Mouse (Mus musculus) intestine, embryonic 14.5 days (tissue): ENCODE data around the gene Simc1. TPM values are rescaled to one million over a fixed set of nuclear protein-coding genes. Genes with fewer than 3 reads are reported as not detected.

Source experiments
- ATAC-seq: fragments of 200-750 bp; cut with Nextera tagmentation; replicated peaks from 2 replicates; pipeline ENCODE4 v1.8.0; 2017; ENCODE audit warnings: low read depth, moderate number of reproducible peaks, moderate TSS enrichment, moderate library complexity; ENCODE audit not compliant: low FRiP score, low TSS enrichment
- DNase-seq: peaks from one replicate; pipeline ENCODE4 v3.0.0-alpha.2; 2018; ENCODE audit warnings: low spot score
- H3K27ac ChIP-seq: fragments of 300-500 bp; sonication (generic); 2 replicates; pipeline ENCODE4 v1.5.1; 2014; ENCODE audit warnings: low read depth, mild to moderate bottlenecking, control low read depth
- H3K27me3 ChIP-seq: fragments of 300-500 bp; sonication (generic); replicated peaks from 2 replicates; pipeline ENCODE4 v1.6.1; 2014; ENCODE audit warnings: low read length, control low read depth; ENCODE audit not compliant: control insufficient read depth, insufficient read depth
- H3K36me3 ChIP-seq: fragments of 300-500 bp; sonication (generic); 2 replicates; pipeline ENCODE4 v1.6.1; 2014; ENCODE audit warnings: low read length, control low read depth; ENCODE audit not compliant: control insufficient read depth, insufficient read depth
- H3K4me1 ChIP-seq: fragments of 300-500 bp; sonication (generic); replicated peaks from 2 replicates; pipeline ENCODE4 v1.6.1; 2014; ENCODE audit warnings: low read length, control low read depth, mixed read lengths; ENCODE audit not compliant: control insufficient read depth, insufficient read depth
- H3K4me2 ChIP-seq: fragments of 300-500 bp; sonication (generic); 2 replicates; pipeline ENCODE4 v1.6.1; 2014; ENCODE audit warnings: low read length
- H3K4me3 ChIP-seq: fragments of 300-500 bp; sonication (generic); 2 replicates; pipeline ENCODE4 v1.5.1; 2014; ENCODE audit warnings: low read depth, low read length, control low read depth, mixed read lengths
- H3K9ac ChIP-seq: fragments of 300-500 bp; sonication (generic); 2 replicates; pipeline ENCODE4 v1.6.1; 2014; ENCODE audit warnings: mild to moderate bottlenecking, low read length
- H3K9me3 ChIP-seq: fragments of 300-500 bp; sonication (generic); 2 replicates; pipeline ENCODE4 v1.6.1; 2016; ENCODE audit warnings: low read length, control low read depth; ENCODE audit not compliant: control insufficient read depth
- WGBS: fragments of 180-500 bp; shearing (Covaris S2); extraction: QIAGEN DNeasy Blood & Tissue Kit; methylation state at CpG from one replicate; pipeline ENCODE4 v1.1.7; 2014; 5-methylcytosine and 5-hydroxymethylcytosine counted together
- polyA plus RNA-seq: library from polyadenylated mRNA; unstranded; fragments of >200 nt; fragmentation: Nextera tagmentation; extraction: Ambion mirVana; gene quantifications from 2 replicates; pipeline ENCODE4 v1.2.1, GENCODE M21; 2014

The Simc1 gene
- polyA plus RNA-seq, 1 experiment from 2014 or later: 12.3 TPM

DNA sequence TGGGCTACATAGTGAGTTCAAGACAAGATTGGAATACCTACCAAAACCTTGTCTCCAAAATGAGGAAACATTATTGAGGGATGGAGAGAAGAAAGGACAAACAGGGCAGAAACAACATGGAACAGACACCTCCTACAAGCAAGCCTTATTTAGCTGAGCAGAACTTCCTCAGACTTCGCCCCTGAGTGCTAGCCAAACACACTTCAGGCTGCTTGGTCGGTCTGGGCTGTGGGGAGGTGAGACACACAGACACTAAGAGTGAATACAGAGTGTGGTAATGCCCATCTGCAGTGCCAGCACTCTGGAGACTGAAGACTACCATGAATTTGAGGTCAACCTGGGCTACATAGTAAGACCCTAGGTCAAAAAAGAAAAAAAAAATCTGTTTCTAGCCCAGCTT is 56.1 kb downstream of the Simc1 start:
- 91% methylated on average over 2 of the region's 2 CpGs for WGBS

DNA sequence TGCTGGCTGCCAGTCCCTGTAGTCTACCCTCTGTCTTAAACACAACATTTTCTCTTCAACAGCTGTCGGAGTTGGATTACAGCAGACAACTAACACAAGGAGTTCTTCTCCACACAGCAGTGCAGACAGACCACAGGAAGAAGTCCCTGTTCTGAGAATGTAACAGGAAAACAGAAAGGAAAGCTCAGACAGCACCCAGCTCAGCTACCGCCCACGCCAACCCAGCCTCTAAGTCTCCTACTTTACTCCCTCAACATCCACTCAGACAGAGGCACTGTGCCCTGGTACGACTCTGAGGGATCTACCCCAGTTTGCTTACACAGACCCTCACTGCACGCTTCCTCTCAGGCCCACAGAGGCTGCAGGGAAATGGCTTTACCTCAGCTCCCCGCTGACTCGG is 57.0 kb downstream of the Simc1 start:
- 94% methylated on average over 7 of the region's 7 CpGs for WGBS
- no peak overlapping the region for H3K9ac ChIP-seq
- H3K27me3 ChIP-seq: no peaks in the 10 kb centered on the region
- H3K4me1 ChIP-seq: peaks cover 8% of the 10 kb centered on the region
- H3K4me3 ChIP-seq: no peak overlapping the region
- no peaks in the 10 kb centered on the region for H3K9me3 ChIP-seq
- no peak for DNase-seq
- no peak overlapping the region for H3K27ac ChIP-seq
- ATAC-seq: no peak
- H3K4me2 ChIP-seq: no peak overlapping the region
- peaks cover 76% of the 10 kb centered on the region for H3K36me3 ChIP-seq

More for the DNA sequence above, 56.1 kb downstream of the Simc1 start:
- ATAC-seq: no peak
- no peak overlapping the region for H3K4me2 ChIP-seq
- no peak overlapping the region for H3K4me3 ChIP-seq
- H3K9me3 ChIP-seq: no peaks in the 10 kb centered on the region
- no peak overlapping the region for H3K9ac ChIP-seq
- H3K27me3 ChIP-seq: no peaks in the 10 kb centered on the region
- H3K27ac ChIP-seq: no peak overlapping the region
- peaks cover 81% of the 10 kb centered on the region for H3K36me3 ChIP-seq
- peaks cover 8% of the 10 kb centered on the region for H3K4me1 ChIP-seq
- DNase-seq: no peak

DNA sequence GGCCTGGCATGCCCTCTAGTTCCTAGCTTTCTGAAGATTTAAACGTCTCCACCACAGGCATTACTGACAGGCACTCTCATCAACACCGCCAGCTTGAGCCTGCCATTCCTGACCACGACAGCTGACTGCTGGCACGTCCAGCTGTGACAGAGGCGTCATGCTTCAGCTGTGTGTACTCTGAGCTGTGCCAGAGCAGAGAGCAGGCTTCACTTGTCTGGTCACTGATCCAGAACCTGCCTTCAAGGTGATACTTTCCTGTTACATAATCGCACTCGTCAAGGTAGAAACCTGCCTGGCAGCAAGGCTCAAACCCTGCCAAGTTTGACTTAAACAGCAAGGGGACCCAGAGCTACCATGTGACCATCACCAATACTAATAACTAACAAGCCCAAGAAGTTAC is 59.0 kb downstream of the Simc1 start:
- H3K36me3 ChIP-seq: peaks cover 58% of the 10 kb centered on the region
- no peaks in the 10 kb centered on the region for H3K9me3 ChIP-seq
- ATAC-seq: no peak
- 88% methylated on average over 7 of the region's 7 CpGs for WGBS
- peaks cover 8% of the 10 kb centered on the region for H3K4me1 ChIP-seq
- no peak overlapping the region for H3K4me3 ChIP-seq
- no peak overlapping the region for H3K4me2 ChIP-seq
- H3K27ac ChIP-seq: no peak overlapping the region
- no peaks in the 10 kb centered on the region for H3K27me3 ChIP-seq
- no peak overlapping the region for H3K9ac ChIP-seq
- no peak for DNase-seq

DNA sequence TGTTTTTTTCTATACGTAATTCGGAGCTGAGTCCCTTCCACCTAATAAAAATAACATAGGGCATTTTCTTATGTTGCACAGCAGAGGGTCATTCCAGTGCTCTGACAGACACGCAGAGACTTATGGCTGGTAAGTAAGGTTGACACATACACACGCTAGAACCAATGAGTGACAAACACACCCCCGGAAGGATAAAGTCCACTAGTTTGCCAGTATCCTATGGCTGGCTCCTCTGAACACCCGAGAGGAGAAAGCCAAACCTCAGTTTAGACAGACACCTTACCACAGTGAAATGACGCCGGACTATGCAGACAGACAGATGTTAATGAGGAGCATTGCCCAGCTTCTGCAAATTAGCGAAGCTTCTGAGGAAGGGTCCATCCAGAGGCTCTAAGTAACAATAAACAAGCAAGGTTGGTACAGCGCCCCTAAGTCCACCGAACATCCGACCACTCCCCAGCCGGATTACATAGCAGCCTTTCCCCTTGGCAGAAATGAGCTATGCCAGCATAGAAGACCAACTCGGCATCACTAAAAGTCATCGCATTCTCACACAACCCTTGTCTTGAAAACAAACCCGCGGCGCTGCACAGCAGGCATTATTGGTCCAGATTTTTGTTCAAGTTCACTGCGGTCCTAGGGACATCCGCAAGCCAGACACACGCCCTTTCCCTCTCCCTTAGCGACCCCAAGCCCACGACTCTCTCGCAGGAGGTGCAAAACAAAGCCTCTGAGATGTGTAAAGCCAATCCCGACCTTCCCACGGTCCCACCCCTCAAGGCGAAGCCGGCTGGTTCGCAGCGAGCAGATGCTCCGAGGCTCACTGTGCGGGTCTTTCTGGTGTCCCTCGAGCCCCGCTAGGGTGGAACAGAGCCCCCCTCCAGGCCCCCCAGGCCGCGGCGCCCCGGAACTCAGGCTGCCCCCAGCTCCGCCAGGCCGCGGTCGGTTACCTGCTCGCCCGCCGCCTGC is 60.9 kb downstream of the Simc1 start:
- peak overlapping the region; percentile 43; the same call in 1 of the 2 replicates for H3K27ac ChIP-seq
- no peaks in the 10 kb centered on the region for H3K27me3 ChIP-seq
- ATAC-seq (peak; percentile 61), DNase-seq (peak; percentile 61)
- peaks cover 8% of the 10 kb centered on the region for H3K4me1 ChIP-seq
- WGBS: 10% methylated on average over 45 of the region's 45 CpGs
- peak overlapping the region; percentile 97 for H3K9ac ChIP-seq
- peak overlapping the region; percentile 97 for H3K4me3 ChIP-seq
- H3K9me3 ChIP-seq: no peaks in the 10 kb centered on the region
- peak overlapping the region; percentile 90 for H3K4me2 ChIP-seq
- peaks cover 38% of the 10 kb centered on the region for H3K36me3 ChIP-seq

DNA sequence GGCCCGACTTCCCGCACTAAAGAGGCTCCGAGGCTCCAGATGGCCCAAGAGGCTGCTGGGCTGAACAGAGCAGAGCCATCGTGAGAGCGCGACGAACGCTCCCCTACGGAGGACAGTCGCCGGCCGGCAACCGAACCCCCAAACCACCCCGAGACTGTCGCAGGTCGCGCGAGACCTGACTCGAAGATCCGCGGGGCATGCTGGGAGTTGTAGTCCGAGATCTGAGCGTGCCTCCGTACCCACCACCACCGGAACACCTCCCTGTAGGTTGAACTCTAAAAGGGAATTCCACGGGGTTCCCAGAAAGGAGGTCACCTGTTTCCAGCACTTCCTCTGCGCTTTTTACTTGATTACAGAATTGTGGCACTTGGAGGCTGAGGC is 61.6 kb downstream of the Simc1 start, which contains the start of gene 4833439L19Rik:
TSS of gene 4833439L19Rik (minus strand) at position 235 of the 381 bp plus-strand sequence.
- no peaks in the 10 kb centered on the region for H3K9me3 ChIP-seq
- peak within 1 kb of the TSS; percentile 43; the same call in 1 of the 2 replicates for H3K27ac ChIP-seq
- H3K4me3 ChIP-seq: peak within 1 kb of the TSS; percentile 97
- H3K36me3 ChIP-seq: peaks cover 32% of the 10 kb centered on the region
- ATAC-seq (peak; percentile 95), DNase-seq (peak; percentile 97)
- H3K4me1 ChIP-seq: peaks cover 8% of the 10 kb centered on the region
- peak within 1 kb of the TSS; percentile 97 for H3K9ac ChIP-seq
- peak within 1 kb of the TSS; percentile 90 for H3K4me2 ChIP-seq
- WGBS: 0% methylated on average over 27 of the region's 27 CpGs
- H3K27me3 ChIP-seq: no peaks in the 10 kb centered on the region

DNA sequence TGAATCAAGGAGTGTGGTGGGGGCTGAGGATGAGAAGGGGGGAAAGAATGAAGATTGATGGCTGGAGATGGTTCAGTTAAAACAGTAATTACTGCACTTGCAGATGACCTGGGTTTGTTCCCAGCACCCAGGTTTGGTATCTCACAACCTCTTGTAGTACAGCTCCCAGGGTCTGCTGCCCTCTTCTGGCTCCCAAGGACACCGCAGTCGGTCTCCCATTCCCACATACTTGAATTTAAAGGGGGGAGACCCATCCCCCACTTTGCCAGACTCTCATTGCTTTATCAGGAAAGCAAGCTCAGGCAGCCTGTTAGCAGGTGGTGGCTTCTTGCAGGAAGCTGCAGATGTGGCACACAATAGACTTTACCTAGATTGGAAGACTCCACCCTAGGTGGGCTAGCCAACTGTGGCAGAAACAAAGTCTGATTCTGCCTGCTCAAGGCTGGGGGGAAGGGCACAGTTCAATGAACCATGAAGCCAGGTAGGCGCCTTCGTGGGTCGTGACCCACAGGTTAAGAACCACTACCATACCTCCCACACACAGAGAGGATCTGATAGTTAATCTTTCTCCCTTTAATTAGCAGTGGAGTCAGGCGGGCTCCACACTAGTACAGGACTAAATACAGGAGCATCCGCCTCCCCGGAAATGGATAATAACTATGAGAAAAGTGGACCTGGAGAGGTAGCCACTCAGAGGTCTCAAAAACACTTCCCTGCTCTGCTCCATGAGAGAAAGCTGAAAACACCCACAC is 62.2 kb downstream of the Simc1 start:
- ATAC-seq (peak; percentile 34; the same call in 1 of the 2 replicates), DNase-seq (peak; percentile 73)
- H3K9ac ChIP-seq: no peak overlapping the region; the same call in 1 of the 2 replicates
- peak overlapping the region; percentile 36; the same call in 1 of the 2 replicates for H3K27ac ChIP-seq
- no peaks in the 10 kb centered on the region for H3K9me3 ChIP-seq
- H3K4me2 ChIP-seq: peak overlapping the region; percentile 90
- peaks cover 26% of the 10 kb centered on the region for H3K36me3 ChIP-seq
- 53% methylated on average over 8 of the region's 8 CpGs for WGBS
- no peaks in the 10 kb centered on the region for H3K27me3 ChIP-seq
- peak overlapping the region; percentile 97 for H3K4me3 ChIP-seq
- peaks cover 8% of the 10 kb centered on the region for H3K4me1 ChIP-seq

DNA sequence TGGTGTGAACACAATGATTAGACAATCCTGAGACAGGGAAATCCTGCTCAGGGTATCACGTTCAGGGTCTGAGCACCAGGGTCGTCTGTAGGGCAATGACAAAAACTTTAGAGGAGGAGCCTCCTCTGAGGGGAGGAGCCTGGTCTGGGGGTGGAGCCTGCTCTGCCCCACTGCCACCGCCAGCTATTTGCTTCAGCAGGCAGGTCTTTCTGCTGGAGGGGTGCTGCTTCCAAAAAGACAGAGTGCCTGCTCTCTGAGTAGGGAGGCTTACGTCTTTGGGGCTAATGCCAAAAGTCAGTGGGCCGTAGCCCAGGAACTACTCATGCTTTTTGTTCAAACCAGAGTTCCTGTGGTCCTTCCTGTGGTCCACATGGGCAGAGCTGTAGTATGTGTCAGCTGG is 64.8 kb downstream of the Simc1 start:
- DNase-seq (no peak), ATAC-seq (no peak)
- Histone ChIP-seq H3K9ac (no peak overlapping the region), H3K4me3 (no peak overlapping the region), H3K27me3 (no peaks in the 10 kb centered on the region), H3K27ac (no peak overlapping the region), H3K4me2 (no peak overlapping the region), H3K4me1 (peaks cover 8% of the 10 kb centered on the region), H3K9me3 (no peaks in the 10 kb centered on the region), H3K36me3 (no peaks in the 10 kb centered on the region)
- 48% methylated on average over 5 of the region's 5 CpGs for WGBS

DNA sequence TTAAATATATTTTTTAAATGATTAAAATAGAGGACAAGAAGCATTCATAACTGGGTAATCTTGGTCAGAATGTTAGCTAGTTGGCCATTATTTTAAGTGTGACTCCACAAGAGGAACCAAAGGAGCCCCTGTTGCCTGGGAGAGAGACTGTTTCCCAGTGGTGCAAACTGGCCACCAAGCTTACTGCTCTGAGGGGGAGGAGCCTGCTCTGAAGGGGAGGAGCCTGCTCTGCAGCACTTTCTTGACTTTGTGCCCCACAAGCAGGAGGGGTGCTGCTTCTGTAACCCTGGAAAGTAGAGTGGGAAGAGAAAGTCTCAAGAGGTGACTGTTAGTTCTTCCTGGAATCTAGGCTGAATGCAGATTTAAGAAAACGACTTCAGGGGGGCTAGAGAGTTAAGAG is 65.7 kb downstream of the Simc1 start:
- DNase-seq (no peak), ATAC-seq (no peak)
- H3K27ac ChIP-seq: no peak overlapping the region
- no peaks in the 10 kb centered on the region for H3K9me3 ChIP-seq
- WGBS: 40% methylated on average over 1 of the region's 1 CpGs
- H3K27me3 ChIP-seq: no peaks in the 10 kb centered on the region
- no peak overlapping the region for H3K4me3 ChIP-seq
- no peaks in the 10 kb centered on the region for H3K36me3 ChIP-seq
- H3K4me2 ChIP-seq: no peak overlapping the region
- H3K9ac ChIP-seq: no peak overlapping the region
- peaks cover 3% of the 10 kb centered on the region for H3K4me1 ChIP-seq
